Mouse (Mus musculus): ENCODE results near the gene Sh2d1b1.

Gene Sh2d1b1

GRCm38 (mm10) chr1:170324312-170324711 lies 47.2 kb downstream of the Sh2d1b1 start:
- DNase-seq (ENCODE audit: low spot score) = no peak

- DNase-seq (ENCODE audit: low spot score) = no peak
These were observed 48.2 kb downstream of the Sh2d1b1 start for GRCm38 (mm10) chr1:170325277-170325676.

- DNase-seq (ENCODE audit: low spot score) = no peak
These were observed 54.8 kb downstream of the Sh2d1b1 start for GRCm38 (mm10) chr1:170331926-170332325.

DNA sequence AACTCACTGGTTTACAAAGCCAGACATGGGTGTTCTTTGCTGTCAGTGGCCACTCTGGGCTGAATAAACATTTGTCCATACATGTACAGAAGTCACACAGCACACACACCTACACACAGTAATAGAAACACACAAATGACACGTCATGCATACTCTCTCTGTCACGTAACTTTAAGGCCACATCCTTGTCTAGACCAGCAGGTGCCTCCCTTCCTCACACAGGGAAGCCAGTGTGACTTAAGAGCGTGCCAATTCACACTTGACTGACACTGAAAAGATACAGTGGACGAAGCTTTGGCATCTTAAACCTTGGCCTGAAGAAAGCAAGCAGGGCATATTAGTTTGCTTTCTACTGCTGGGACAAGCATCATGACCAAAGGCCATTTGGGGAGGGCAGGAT lies 55.7 kb downstream of the Sh2d1b1 start:
- DNase-seq (ENCODE audit: low spot score) = no peak
